Mouse (Mus musculus) brain, embryonic 14.5 days (tissue): ENCODE results near the gene Orai2. TPM values are rescaled to one million over a fixed set of nuclear protein-coding genes. Genes with fewer than 3 reads are reported as not detected.

Experiments used
- DNase-seq: peaks from one replicate; pipeline ENCODE4 v3.0.0-alpha.2; 2011; ENCODE audit warnings: low read depth
- CTCF ChIP-seq: fragments of 200-500 bp; IDR thresholded peaks from 2 replicates; pipeline ENCODE4 v1.5.1; 2012; ENCODE audit warnings: inconsistent platforms, mild to moderate bottlenecking, moderate library complexity, borderline replicate concordance; ENCODE audit not compliant: insufficient read depth, insufficient read length; ENCODE audit errors: extremely low read depth
- POLR2A ChIP-seq: fragments of 200-500 bp; IDR thresholded peaks from 2 replicates; pipeline ENCODE4 v1.6.1; 2012; ENCODE audit warnings: mild to moderate bottlenecking, inconsistent platforms, borderline replicate concordance; ENCODE audit not compliant: poor library complexity, insufficient read depth, insufficient read length, severe bottlenecking; ENCODE audit errors: extremely low read depth
- polyA plus RNA-seq: library from polyadenylated mRNA; depleted of rRNA; stranded (reverse); fragments of >200 nt; gene quantifications from 2 replicates; pipeline ENCODE4 v1.2.3, GENCODE M21; 2012; rRNA removed

Gene Orai2
- polyA plus RNA-seq, 1 experiment, result 58.5 TPM

DNA sequence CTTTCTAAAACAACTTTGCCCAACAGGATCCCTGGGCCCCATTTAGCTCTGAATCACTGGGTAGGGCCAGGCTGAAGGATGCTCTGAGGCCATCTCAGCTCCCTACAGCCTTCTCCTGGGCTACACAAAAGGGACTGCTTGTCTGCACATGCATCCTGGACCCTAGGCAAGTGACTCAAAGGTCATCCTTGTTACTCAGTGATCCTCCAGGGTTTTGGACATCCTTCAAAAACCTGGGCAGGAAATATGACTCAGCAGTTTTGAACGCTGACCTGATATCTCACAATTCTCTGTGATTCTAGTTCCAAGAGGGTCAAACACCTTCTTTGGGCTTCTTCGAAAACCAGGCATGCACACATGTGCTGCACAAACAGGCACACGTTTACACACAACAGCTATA lies 61.5 kb downstream of the Orai2 start:
- DNase-seq, result no peak
- TF ChIP-seq POLR2A (no peak), CTCF (no peak)

DNA sequence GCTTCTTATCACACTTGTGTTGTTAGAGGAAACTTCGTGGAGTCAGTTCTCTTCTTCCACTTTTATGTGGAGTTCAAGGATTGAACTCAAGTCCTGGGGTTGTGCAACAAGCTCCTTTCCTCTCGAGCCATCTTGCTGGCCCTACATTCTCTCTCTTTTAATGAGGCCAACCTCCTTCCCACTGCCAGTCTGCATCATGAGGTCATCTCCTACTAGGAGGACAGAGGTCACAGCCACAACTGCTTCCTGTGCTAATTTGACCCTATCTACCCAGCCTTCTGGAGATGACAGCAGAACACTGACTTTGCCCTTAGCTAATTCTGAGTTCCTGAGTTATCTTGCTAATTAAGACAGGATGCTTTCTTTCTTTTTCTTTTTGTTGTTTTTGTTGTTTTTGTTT lies 62.0 kb downstream of the Orai2 start:
- TF ChIP-seq CTCF, result no peak
- TF ChIP-seq POLR2A, result no peak
- no peak for DNase-seq

DNA sequence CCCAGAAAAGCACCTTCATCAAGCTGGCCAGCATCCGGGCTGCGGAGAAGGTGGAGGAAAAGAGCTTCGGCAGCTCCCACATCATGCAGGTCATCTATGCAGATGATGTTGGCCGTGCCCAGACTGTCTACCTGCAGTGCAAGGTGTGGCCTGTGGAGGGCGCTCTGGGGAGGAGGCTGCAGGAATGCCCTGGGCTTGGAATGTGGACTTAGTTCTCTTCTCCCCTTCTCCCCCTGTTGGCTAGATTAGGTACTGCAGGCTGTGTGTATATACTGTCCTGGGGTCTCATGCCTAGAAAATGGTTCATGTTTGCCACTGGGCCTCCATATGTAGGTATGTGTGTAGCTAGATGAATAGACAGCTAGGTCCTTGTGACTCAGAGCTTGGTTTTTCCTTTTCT lies 66.0 kb downstream of the Orai2 start:
- TF ChIP-seq CTCF (peak; percentile 56), POLR2A (no peak)

DNA sequence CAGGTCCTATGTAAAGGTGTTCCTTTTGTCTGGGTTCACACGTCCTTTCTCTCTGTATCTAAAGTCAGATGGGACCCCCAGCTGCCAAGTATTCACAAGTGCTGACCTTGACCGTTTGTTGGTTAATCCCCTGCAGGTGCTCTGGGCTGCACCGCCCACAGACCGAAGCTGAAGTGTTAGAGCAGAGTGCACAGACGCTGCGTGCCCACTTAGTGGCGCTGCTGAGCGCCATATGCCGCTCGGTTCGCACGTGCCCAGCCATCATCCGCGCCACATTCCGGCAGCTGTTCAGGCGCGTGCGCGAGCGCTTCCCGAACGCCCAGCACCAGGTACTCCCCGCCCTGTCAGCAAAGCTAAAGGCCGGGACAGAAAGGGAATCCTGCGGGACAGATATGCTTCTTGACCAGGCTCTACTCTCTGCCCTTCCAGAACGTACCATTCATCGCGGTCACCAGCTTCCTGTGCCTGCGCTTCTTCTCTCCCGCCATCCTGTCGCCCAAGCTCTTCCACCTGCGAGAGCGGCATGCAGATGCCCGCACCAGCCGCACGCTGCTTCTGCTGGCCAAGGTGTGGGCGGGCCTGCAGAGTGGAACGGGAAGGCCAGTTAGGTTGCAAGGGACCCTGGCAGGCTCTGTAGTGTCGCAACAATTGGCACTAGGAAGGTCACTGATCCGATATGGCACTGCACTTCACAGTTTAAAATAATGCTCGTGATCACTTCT lies 68.3 kb downstream of the Orai2 start:
- peak; percentile 95 for TF ChIP-seq CTCF
- no peak for TF ChIP-seq POLR2A
- DNase-seq, result peak; percentile 91

More for the DNA sequence above, 66.0 kb downstream of the Orai2 start:
- DNase-seq, result no peak

DNA sequence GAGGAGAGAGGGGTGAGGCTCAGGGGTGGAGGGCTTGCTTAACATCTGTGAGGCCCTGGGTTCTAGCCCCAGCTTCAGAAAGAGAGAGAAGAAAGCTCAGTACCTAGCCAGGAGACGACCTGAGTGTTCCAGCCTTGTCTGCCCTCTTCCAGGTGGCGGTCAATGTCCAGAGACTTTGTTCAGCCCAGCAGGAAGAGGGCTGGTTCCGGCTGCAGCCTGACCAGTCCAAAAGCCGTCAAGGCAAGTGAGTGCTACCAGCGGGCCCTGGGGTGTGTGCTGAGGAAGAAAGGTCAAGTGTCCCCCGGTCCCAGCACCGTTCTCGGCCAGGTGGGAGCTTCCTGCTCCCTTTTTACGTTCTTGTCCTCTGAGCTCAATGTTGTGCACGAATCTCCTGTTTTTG lies 72.0 kb downstream of the Orai2 start:
- DNase-seq, result no peak
- TF ChIP-seq POLR2A, result no peak
- no peak for TF ChIP-seq CTCF

Other genes starting within 250 kb of the Orai2 start
- gene Ywhag, start 236.1 kb downstream of the Orai2 start, polyA plus RNA-seq, result 258 and 495 TPM in 2 replicates
- 2.1 and 5.1 TPM in 2 replicates for gene Ssc4d, start 196.2 kb downstream of the Orai2 start, polyA plus RNA-seq
- 0.18 and 0.21 TPM in 2 replicates for gene Zp3, start 190.6 kb downstream of the Orai2 start, polyA plus RNA-seq
- 26.7 and 28.4 TPM in 2 replicates for gene Dtx2, start 175.9 kb downstream of the Orai2 start, polyA plus RNA-seq
- gene Upk3b, start 132.2 kb downstream of the Orai2 start, polyA plus RNA-seq, result 0.06 and 0.11 TPM in 2 replicates
- 0.26 and 0.40 TPM in 2 replicates for gene Upk3bl, start 116.2 kb downstream of the Orai2 start, polyA plus RNA-seq
- 9.5 and 18.1 TPM in 2 replicates for gene Rasa4, start 86.8 kb downstream of the Orai2 start, polyA plus RNA-seq
- 144 and 199 TPM in 2 replicates for gene Polr2j, start 54.1 kb downstream of the Orai2 start, polyA plus RNA-seq
- 45.7 and 69.0 TPM in 2 replicates for gene Lrwd1, start 34.6 kb downstream of the Orai2 start, polyA plus RNA-seq
- 17.5 and 21.8 TPM in 2 replicates for gene Alkbh4, start 34.6 kb downstream of the Orai2 start, polyA plus RNA-seq
- gene Prkrip1, start 28.2 kb upstream of the Orai2 start, polyA plus RNA-seq, result 36.3 and 37.2 TPM in 2 replicates
- gene Sh2b2, start 75.8 kb upstream of the Orai2 start, polyA plus RNA-seq, result 58.4 and 59.1 TPM in 2 replicates